Mouse (Mus musculus): ENCODE data around the gene Ffar1.
"Not testable (repeated sequence)": the region's sequence is repeated elsewhere in the genome, so short reads cannot be mapped to it uniquely, and the experiment has no call there.

Gene Ffar1

DNA sequence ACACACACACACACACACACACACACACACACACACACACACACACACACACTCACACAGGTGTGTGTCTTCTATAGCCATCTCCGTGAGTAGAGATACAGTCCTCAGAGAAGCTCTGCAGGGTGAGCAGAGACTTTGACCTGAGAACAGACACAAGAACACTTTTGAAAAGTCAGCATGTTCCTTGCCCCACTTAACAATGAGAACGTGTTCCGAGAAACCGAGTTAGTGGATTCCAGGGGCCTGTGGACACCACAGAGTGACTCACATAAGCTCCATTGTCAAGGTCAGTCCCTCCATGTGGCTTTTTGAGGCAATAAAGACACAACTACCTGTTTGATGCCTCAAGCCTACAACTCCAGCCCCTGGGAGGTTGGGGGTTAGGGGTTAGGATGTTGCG, 14.0 kb downstream of the Ffar1 start:
- no peak for DNase-seq

DNA sequence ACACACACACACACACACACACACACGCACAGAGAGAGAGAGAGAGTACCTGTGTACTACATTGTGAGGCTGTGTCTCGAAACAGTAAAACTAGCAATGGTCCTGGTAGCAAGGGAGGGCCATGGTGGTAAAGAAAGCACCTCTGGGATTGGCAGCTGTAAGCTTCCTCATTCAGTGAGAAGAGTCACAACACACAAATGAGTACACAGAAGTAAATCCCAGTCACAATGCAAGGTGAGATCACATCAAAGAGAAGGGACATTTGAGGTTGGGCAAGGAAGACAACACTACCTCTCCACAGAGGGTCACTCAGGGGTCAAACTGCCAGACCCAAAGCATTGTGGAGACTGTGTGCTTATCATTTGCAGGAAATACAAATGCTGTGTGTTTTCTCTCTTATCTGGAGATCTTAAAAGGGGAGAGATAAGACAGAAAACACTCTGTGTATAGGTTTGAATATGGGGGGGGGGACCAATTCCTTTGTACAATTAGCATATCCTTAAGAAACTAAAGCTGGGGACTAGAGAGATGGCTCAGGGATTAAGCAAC, 14.8 kb downstream of the Ffar1 start:
- no peak for DNase-seq

GRCm38 (mm10) chr7:30844676-30845297, 16.6 kb downstream of the Ffar1 start:
- no peak for DNase-seq

DNA sequence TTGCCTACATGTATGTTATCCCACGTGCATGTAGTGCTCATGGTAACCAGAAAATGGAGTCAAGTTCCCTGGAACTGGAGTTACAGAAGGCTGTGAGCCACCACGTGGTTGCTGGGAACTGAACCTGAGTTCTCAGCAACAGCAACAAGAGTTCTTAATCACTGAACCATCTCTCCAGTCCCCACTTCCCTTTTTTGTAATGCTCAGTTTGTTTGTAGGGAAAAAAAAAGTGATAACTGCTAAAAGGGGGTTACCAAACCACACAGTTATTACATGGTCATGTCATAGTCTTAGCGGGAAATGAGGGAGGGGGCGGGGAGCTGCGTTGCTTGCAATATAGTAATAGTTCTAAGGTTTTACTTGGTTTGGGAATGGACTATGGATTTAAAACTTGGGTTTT, 19.3 kb downstream of the Ffar1 start:
- no peak for DNase-seq

GRCm38 (mm10) chr7:30841379-30841778, 20.0 kb downstream of the Ffar1 start:
- no peak for DNase-seq

DNA sequence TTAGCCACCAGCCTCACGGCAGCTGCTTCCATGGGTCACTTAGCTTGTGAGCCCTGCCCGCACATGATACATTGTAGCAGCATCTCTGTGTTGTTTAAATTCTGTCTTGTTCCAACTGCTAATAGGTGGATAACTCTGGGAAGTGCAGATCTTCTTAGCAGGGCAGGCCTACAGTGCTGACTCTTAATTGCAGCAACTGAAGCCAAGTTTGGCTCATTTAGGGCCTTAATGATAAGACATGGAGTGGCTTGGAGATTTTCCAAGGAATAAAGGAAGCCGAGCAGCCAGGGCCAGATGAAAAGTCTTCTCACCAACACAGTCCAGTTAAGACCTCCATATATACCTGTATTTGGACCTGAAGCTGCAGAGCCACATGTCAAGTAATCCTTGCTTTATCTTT, 21.1 kb downstream of the Ffar1 start:
- no peak for DNase-seq

GRCm38 (mm10) chr7:30837277-30837676, 24.1 kb downstream of the Ffar1 start:
- no peak for DNase-seq

GRCm38 (mm10) chr7:30832684-30833083, 28.7 kb downstream of the Ffar1 start:
- DNase-seq = not testable (repeated sequence)

DNA sequence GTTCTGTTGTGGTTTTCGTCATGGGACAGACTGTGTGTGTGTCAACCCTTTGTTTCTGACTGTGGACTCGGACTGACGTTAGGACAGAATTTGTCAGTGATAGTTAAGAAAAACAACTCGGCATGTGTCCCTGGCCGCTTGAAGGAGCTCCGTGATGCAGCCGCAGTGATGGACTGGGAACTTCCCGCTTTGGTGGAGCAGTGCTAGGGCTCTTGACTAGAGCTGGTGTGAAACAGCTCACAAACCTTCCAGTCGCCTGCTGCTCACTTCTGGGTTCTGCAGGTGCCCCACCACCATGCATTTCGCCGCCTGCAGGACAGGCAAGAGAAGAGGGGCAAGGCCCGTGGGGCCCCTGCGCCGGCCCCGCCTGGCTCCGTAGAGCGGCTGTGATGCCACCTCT, 29.1 kb downstream of the Ffar1 start:
- no peak for DNase-seq

- no peak for DNase-seq
These were observed 31.9 kb downstream of the Ffar1 start for GRCm38 (mm10) chr7:30829428-30829827.

DNA sequence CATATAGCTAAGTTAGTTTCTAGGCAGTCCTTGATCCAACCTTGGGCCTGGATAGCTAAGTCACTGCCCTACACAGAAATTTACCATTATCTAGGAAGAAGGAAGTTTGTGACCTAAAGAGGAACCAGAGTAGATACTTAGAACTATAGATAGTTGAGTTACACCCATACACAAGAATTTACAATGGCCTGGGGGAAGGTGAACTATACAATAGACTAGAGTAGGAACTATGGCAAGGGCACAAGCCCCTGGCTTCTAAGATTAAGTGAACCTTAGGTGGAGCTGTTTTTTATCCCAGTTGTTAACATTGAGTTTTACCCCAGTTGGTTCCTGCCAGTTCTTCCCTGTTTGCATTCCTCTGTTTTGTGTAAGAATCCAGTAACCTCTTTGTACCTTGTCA, 32.5 kb downstream of the Ffar1 start:
- DNase-seq = not testable (repeated sequence)

- no peak for DNase-seq
These were observed 34.7 kb downstream of the Ffar1 start for GRCm38 (mm10) chr7:30826660-30827059.

DNA sequence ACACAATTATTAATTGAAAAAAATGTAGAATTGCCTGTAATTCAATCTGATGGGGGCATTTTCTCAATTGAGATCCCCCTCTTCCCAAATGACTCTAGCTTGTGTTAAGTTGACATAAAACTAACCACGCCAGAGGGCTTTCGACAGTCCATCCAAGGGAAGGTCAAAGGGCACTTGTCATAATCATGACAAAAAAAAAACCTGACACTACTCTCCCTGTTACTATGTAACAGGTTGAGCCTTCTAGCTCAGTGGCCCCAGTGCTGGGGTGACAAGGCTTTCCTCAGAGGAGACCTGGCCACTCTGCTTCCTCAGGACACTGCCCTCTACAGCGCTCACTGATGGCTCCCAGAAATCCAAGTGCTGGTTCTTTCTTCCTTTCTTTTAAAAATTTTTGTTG, 37.1 kb downstream of the Ffar1 start:
- no peak for DNase-seq

DNA sequence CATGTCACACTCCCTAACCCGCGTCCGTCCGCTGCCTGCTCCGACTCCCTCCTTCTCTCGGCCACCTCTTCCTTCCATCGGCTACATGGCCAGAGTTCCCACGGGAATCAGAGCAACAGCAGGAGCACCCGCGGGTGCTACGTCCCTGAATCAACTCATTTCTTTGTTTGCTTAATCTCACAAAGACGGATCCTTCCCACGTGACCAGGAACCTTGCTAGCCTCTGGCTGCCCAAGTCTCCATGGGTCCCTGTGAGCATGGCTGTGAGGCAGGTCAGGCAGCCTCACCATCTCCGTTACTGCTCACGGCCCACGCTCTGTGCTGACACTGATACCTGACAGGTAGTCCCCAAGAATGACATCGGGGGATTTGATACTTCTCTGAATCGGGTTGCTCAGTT, 37.7 kb downstream of the Ffar1 start, which contains the start of gene Ffar2:
Ffar2 (minus strand) TSS at position 101 of the 400 bp plus-strand sequence.
- no peak for DNase-seq

- DNase-seq = no peak
These were observed 39.8 kb downstream of the Ffar1 start for GRCm38 (mm10) chr7:30821532-30821931.

DNA sequence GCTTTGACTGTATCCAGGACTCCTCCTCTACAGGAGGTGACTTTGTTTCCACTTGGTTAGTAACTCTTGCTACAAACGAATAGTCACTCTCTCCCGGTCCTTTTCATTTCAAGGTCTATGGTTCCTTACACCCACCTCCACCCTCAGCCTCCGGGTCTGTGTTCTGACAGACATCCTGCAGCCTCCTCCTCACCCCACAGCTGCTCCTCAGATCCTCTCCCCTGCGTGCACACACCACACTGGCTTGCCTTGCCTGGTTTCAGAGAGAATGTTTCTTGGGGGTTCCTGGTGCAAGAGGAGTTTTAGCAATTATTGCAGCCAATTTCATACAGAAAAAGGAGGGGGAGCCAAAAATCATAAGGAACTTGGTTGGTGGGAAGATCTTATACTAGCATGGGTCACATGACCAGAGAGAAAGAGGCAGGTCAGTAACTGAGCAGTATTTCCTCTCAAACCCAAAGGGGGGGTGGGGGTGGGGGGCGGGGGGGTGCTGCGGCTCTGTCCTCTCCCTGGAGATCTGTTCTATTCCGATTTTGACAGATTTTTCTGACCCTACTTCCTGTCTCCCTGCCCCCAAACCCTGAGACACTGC, 40.4 kb downstream of the Ffar1 start:
- DNase-seq = no peak

DNA sequence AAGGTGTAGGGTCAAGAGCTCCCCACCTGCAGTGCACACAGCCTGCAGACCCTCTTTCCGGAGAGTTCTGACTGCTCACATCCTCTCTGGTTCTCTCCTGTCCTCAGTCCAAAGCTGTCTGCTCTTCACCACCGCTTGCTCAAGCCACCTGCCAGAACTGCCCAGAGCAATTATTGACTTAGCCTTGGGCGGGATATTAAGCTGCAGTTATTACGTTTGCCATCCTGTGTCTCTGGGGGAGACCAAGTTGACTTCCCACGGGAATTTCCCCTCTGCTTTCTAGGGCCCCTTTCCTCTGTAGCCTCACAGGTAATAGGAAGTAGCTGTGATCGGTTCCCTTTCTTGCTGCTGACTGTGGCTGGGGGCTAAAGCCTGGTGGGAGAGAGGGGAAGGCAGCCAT, 41.2 kb downstream of the Ffar1 start:
- peak in 1 of 2 experiments; percentile 34 for DNase-seq

- peak; percentile 7 to 21 for DNase-seq
These were observed 49.0 kb downstream of the Ffar1 start for GRCm38 (mm10) chr7:30812291-30812807.

DNA sequence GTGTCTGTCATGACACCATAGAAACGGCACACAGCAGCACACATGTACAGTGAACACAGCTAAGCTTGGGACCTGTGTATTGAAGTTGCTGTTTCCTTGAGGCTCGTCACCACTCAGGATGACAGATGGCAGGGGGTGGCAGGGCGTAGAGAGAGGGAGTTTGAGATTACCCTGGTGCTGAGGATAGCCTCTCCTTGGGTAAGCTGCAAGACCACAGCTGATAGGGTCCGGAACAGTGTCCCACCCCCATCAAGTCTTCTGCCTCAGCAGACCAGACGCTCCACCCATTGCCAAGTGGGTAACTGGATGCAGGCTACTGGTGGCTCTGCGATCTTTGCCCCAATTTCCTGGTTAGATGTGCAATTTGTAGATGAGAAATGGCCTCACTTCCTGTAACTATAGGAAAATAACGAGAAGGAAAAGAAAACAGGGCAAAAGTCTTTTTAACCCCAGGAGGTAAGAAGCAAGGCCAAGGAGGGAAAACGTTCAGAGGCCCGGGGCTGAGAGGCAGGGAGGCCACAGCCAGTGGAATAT, 49.5 kb downstream of the Ffar1 start:
- DNase-seq = peak in 1 of 2 experiments; percentile 24

DNA sequence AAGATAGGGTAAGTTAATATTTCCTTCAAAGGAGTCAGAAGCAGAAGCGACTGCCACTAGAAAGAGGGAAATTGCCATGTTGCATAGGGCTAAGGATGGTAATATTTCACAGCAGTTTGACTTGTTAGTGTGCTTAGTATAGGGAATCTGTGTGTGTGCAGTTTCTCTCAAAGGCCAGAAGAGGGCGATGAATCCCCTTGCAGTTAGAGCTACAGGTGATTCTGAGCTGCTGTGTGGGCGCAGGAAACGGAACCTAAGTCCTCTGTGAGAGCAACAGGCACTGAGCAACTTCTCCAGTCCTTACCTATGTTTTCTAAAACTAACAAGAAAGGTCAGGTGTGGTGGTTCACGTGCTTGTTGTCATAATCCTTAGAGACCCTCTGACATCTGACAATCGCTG, 51.0 kb downstream of the Ffar1 start:
- no peak for DNase-seq

Data from lung, adult 18-20 months (tissue).